Mouse (Mus musculus): ENCODE measurements around the gene Ston2. TPM values are rescaled to one million over a fixed set of nuclear protein-coding genes. Genes with fewer than 3 reads are reported as not detected.

The Ston2 gene
- polyA plus RNA-seq, 1 experiment from 2014 or later, result 10.5 TPM

GRCm38 (mm10) chr12:91683096-91683495, 105.1 kb downstream of the Ston2 start:
- Histone ChIP-seq H3K4me1 (replicated peaks; ENCODE audit: control insufficient read depth, insufficient read depth, low read length) (peaks cover 15% of the 10 kb centered on the region), H3K4me3 (ENCODE audit: low read depth, low read length) (no peak overlapping the region), H3K9ac (ENCODE audit: low read depth, low read length) (no peak overlapping the region), H3K27me3 (ENCODE audit: control insufficient read depth, insufficient read depth, low read length) (no peaks in the 10 kb centered on the region), H3K9me3 (ENCODE audit: control insufficient read depth, low read length) (no peaks in the 10 kb centered on the region), H3K36me3 (ENCODE audit: control insufficient read depth, insufficient read depth, low read length) (no peaks in the 10 kb centered on the region), H3K4me2 (replicated peaks; ENCODE audit: low read depth, low read length) (peak overlapping the region; percentile 13; the same call in 1 of the 2 replicates), H3K27ac (ENCODE audit: low read depth, low read length) (no peak overlapping the region)
- ATAC-seq (ENCODE audit: low FRiP score) (peak; percentile 11; the same call in 1 of the 2 replicates), DNase-seq (ENCODE audit: low spot score) (no peak)
- WGBS, result 63% methylated on average over 3 of the region's 3 CpGs

DNA sequence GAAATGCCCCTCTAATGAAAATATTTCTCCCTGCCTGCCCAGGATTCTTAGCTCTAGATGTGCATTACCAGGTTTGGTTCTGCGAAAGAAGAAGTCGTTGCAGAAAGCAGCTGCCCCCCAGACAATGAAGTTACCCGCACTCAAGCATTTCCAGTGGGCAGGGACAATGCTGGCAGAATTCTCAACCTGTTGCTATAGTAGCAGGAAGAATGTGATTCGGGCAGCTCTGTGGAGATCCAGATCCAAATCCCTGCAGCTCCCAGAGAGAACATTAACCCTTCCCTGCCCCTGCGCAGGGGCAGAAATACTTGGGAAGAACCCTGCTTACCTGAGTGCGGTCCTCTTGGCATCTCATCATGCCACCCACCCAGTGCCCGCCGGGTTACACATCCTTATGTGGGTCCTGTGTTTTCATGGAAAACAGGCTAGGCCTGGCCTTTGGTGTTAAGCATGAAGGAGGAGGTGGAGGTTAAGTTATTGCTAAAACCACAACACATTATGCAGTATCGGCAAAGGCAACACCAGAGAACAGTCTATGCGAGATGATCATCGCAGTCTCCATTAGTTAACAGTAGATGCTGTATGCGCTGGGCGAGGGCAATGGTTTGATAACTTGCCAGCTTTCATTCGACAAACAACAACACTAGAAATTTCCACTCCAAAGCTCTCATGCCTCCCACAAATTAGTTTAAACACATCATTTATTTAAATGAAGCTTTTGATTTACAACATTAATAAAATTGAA, 108.7 kb downstream of the Ston2 start:
- DNase-seq (ENCODE audit: low spot score) (peak; percentile 73), ATAC-seq (ENCODE audit: low FRiP score) (peak; percentile 64)
- Histone ChIP-seq H3K27me3 (ENCODE audit: control insufficient read depth, insufficient read depth, low read length) (no peaks in the 10 kb centered on the region), H3K27ac (ENCODE audit: low read depth, low read length) (peak overlapping the region; percentile 67; the same call in 1 of the 2 replicates), H3K4me2 (replicated peaks; ENCODE audit: low read depth, low read length) (no peak overlapping the region), H3K9ac (ENCODE audit: low read depth, low read length) (no peak overlapping the region), H3K9me3 (ENCODE audit: control insufficient read depth, low read length) (no peaks in the 10 kb centered on the region), H3K36me3 (ENCODE audit: control insufficient read depth, insufficient read depth, low read length) (no peaks in the 10 kb centered on the region), H3K4me1 (replicated peaks; ENCODE audit: control insufficient read depth, insufficient read depth, low read length) (peaks cover 13% of the 10 kb centered on the region), H3K4me3 (ENCODE audit: low read depth, low read length) (no peak overlapping the region)
- 43% methylated on average over 14 of the region's 14 CpGs for WGBS

DNA sequence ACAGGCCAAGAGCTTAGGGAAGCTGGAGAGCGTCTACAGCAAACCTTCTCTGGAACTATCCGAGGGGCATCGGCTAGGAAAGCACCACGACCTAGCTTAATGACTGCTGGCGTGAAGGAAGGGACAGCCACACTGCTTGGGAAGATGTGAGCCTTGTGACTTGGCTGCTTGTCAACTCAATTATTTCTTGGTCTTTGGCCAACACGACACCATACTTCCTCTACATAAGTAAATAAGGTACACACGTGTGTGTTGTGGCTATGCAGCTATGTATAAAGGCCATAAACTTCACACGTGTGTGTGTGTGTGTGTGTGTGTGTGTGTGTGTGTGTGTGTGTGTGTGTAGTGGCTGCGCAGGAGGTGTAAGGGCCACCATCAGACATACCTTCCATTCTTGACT, 112.2 kb downstream of the Ston2 start:
- Histone ChIP-seq H3K36me3 (ENCODE audit: control insufficient read depth, insufficient read depth, low read length) (no peaks in the 10 kb centered on the region), H3K4me2 (replicated peaks; ENCODE audit: low read depth, low read length) (no peak overlapping the region), H3K4me1 (replicated peaks; ENCODE audit: control insufficient read depth, insufficient read depth, low read length) (peaks cover 4% of the 10 kb centered on the region), H3K9ac (ENCODE audit: low read depth, low read length) (no peak overlapping the region), H3K4me3 (ENCODE audit: low read depth, low read length) (no peak overlapping the region), H3K9me3 (ENCODE audit: control insufficient read depth, low read length) (no peaks in the 10 kb centered on the region), H3K27me3 (ENCODE audit: control insufficient read depth, insufficient read depth, low read length) (no peaks in the 10 kb centered on the region), H3K27ac (ENCODE audit: low read depth, low read length) (no peak overlapping the region)
- ATAC-seq (ENCODE audit: low FRiP score) (no peak), DNase-seq (ENCODE audit: low spot score) (no peak)
- 94% methylated on average over 9 of the region's 9 CpGs for WGBS

- H3K4me1 ChIP-seq (replicated peaks; ENCODE audit: control insufficient read depth, insufficient read depth, low read length), result no peaks in the 10 kb centered on the region
- H3K9me3 ChIP-seq (ENCODE audit: control insufficient read depth, low read length), result no peaks in the 10 kb centered on the region
- H3K36me3 ChIP-seq (ENCODE audit: control insufficient read depth, insufficient read depth, low read length), result no peaks in the 10 kb centered on the region
- ATAC-seq (ENCODE audit: low FRiP score) (no peak), DNase-seq (ENCODE audit: low spot score) (no peak)
- H3K4me2 ChIP-seq (replicated peaks; ENCODE audit: low read depth, low read length), result no peak overlapping the region
- H3K27ac ChIP-seq (ENCODE audit: low read depth, low read length), result no peak overlapping the region
- no peak overlapping the region for H3K9ac ChIP-seq (ENCODE audit: low read depth, low read length)
- no peaks in the 10 kb centered on the region for H3K27me3 ChIP-seq (ENCODE audit: control insufficient read depth, insufficient read depth, low read length)
- 88% methylated on average over 6 of the region's 6 CpGs for WGBS
- H3K4me3 ChIP-seq (ENCODE audit: low read depth, low read length), result no peak overlapping the region
These were observed 115.0 kb downstream of the Ston2 start for GRCm38 (mm10) chr12:91673141-91673540.

- Histone ChIP-seq H3K27me3 (ENCODE audit: control insufficient read depth, insufficient read depth, low read length) (no peaks in the 10 kb centered on the region), H3K36me3 (ENCODE audit: control insufficient read depth, insufficient read depth, low read length) (no peaks in the 10 kb centered on the region), H3K4me1 (replicated peaks; ENCODE audit: control insufficient read depth, insufficient read depth, low read length) (no peaks in the 10 kb centered on the region), H3K9ac (ENCODE audit: low read depth, low read length) (no peak overlapping the region), H3K9me3 (ENCODE audit: control insufficient read depth, low read length) (no peaks in the 10 kb centered on the region), H3K4me3 (ENCODE audit: low read depth, low read length) (no peak overlapping the region), H3K4me2 (replicated peaks; ENCODE audit: low read depth, low read length) (no peak overlapping the region), H3K27ac (ENCODE audit: low read depth, low read length) (no peak overlapping the region)
- 92% methylated on average over 7 of the region's 7 CpGs for WGBS
- no peak for ATAC-seq (ENCODE audit: low FRiP score)
- DNase-seq (ENCODE audit: low spot score), result no peak
These were observed 115.7 kb downstream of the Ston2 start for GRCm38 (mm10) chr12:91672528-91672927.

DNA sequence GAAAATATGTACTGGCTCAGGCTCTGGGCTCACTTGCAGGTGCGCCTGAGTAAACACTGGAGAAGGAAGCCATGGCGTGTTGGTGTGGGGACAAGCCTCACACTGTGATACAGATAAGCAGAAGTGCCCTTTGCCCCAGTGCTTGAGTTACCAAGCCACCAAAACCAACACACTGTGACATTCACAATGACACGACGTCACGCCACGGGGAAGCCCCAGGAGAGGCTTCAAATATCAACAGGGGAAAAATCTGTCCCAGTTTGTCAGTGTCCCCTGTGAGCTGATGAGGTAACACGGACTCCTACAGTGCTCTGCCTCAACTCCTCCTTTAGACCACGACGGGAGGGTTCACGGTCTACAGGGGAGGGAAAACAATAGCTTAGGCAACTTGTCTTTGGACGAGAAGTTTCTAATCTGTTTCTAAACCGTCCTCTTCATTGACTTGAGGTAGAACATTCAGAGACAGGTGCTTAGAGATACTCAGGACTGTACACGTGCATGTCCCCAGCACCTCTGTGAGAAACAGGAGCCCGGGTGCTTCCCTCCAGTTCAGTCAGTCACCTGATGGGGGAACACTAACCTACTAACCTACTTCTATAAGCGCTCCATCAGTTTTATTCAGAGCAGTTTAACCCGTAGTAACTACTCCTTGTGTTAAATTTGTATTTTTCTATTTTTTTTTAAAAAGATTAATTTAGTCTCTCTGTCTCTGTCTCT, 119.5 kb downstream of the Ston2 start:
- H3K27me3 ChIP-seq (ENCODE audit: control insufficient read depth, insufficient read depth, low read length), result no peaks in the 10 kb centered on the region
- H3K4me2 ChIP-seq (replicated peaks; ENCODE audit: low read depth, low read length), result no peak overlapping the region
- no peak overlapping the region for H3K9ac ChIP-seq (ENCODE audit: low read depth, low read length)
- H3K27ac ChIP-seq (ENCODE audit: low read depth, low read length), result no peak overlapping the region
- no peak for DNase-seq (ENCODE audit: low spot score)
- H3K4me3 ChIP-seq (ENCODE audit: low read depth, low read length), result no peak overlapping the region
- no peaks in the 10 kb centered on the region for H3K9me3 ChIP-seq (ENCODE audit: control insufficient read depth, low read length)
- no peak for ATAC-seq (ENCODE audit: low FRiP score)
- no peaks in the 10 kb centered on the region for H3K36me3 ChIP-seq (ENCODE audit: control insufficient read depth, insufficient read depth, low read length)
- no peaks in the 10 kb centered on the region for H3K4me1 ChIP-seq (replicated peaks; ENCODE audit: control insufficient read depth, insufficient read depth, low read length)
- 67% methylated on average over 16 of the region's 16 CpGs for WGBS

DNA sequence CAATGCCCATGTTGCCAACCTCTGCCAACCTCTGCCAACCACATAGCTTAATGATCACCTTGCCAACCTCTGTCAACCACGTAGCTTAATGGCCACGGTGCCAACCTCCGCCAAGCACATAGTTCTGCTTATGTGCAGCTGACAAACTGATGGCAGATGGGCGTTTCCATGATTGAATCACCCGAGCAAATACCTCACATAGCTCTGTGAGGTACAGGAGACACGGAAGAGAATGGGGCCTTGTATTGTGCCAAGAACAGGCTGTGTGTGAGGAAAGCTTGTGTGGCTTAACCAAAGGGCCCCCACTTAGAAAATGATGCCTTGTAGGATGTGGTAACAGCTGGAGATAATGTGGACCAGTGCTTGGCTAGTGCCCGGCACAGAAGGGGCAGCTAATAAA, 120.4 kb downstream of the Ston2 start:
- WGBS, result 81% methylated on average over 7 of the region's 7 CpGs
- no peak overlapping the region for H3K27ac ChIP-seq (ENCODE audit: low read depth, low read length)
- no peak for ATAC-seq (ENCODE audit: low FRiP score)
- no peaks in the 10 kb centered on the region for H3K27me3 ChIP-seq (ENCODE audit: control insufficient read depth, insufficient read depth, low read length)
- H3K4me2 ChIP-seq (replicated peaks; ENCODE audit: low read depth, low read length), result no peak overlapping the region
- H3K9ac ChIP-seq (ENCODE audit: low read depth, low read length), result no peak overlapping the region
- no peaks in the 10 kb centered on the region for H3K9me3 ChIP-seq (ENCODE audit: control insufficient read depth, low read length)
- no peaks in the 10 kb centered on the region for H3K4me1 ChIP-seq (replicated peaks; ENCODE audit: control insufficient read depth, insufficient read depth, low read length)
- DNase-seq (ENCODE audit: low spot score), result no peak
- no peaks in the 10 kb centered on the region for H3K36me3 ChIP-seq (ENCODE audit: control insufficient read depth, insufficient read depth, low read length)
- no peak overlapping the region for H3K4me3 ChIP-seq (ENCODE audit: low read depth, low read length)

- no peak for DNase-seq (ENCODE audit: low spot score)
- Histone ChIP-seq H3K27me3 (ENCODE audit: control insufficient read depth, insufficient read depth, low read length) (no peaks in the 10 kb centered on the region), H3K9me3 (ENCODE audit: control insufficient read depth, low read length) (no peaks in the 10 kb centered on the region), H3K4me2 (replicated peaks; ENCODE audit: low read depth, low read length) (no peak overlapping the region), H3K9ac (ENCODE audit: low read depth, low read length) (no peak overlapping the region), H3K4me3 (ENCODE audit: low read depth, low read length) (no peak overlapping the region), H3K4me1 (replicated peaks; ENCODE audit: control insufficient read depth, insufficient read depth, low read length) (no peaks in the 10 kb centered on the region), H3K27ac (ENCODE audit: low read depth, low read length) (no peak overlapping the region), H3K36me3 (ENCODE audit: control insufficient read depth, insufficient read depth, low read length) (no peaks in the 10 kb centered on the region)
- 93% methylated on average over 3 of the region's 3 CpGs for WGBS
- no peak for ATAC-seq (ENCODE audit: low FRiP score)
These were observed 121.6 kb downstream of the Ston2 start for GRCm38 (mm10) chr12:91666607-91667006.

DNA sequence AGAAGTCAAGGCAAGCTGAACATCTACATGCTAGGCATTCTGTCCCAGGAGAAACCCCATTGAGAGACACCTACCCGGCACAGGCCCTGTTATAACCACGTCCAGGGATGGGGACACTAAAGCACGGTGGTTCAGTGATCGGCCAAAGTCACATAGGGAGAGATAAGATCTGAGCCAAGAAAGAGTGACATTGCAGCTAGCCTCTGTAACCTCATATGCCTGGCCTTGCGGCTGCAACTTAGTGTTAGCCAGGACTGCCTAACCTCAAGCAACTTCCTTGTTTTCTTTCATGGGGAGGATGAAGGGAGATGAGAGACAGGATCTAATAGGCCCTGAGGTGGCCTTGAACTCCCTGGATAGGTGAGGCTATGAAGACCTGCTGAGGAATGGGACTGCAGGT, 122.8 kb downstream of the Ston2 start:
- Histone ChIP-seq H3K9me3 (ENCODE audit: control insufficient read depth, low read length) (no peaks in the 10 kb centered on the region), H3K4me2 (replicated peaks; ENCODE audit: low read depth, low read length) (no peak overlapping the region), H3K4me3 (ENCODE audit: low read depth, low read length) (no peak overlapping the region), H3K36me3 (ENCODE audit: control insufficient read depth, insufficient read depth, low read length) (no peaks in the 10 kb centered on the region), H3K27me3 (ENCODE audit: control insufficient read depth, insufficient read depth, low read length) (no peaks in the 10 kb centered on the region), H3K4me1 (replicated peaks; ENCODE audit: control insufficient read depth, insufficient read depth, low read length) (no peaks in the 10 kb centered on the region), H3K27ac (ENCODE audit: low read depth, low read length) (no peak overlapping the region), H3K9ac (ENCODE audit: low read depth, low read length) (no peak overlapping the region)
- no peak for DNase-seq (ENCODE audit: low spot score)
- WGBS, result 90% methylated on average over 5 of the region's 5 CpGs
- no peak for ATAC-seq (ENCODE audit: low FRiP score)
